Mouse (Mus musculus): Measurements from ENCODE around the gene Atf2.
"Not testable (repeated sequence)": the region's sequence is repeated elsewhere in the genome, so short reads cannot be mapped to it uniquely, and the experiment has no call there.

Atf2 gene

GRCm38 (mm10) chr2:73892464-73893296 is at the start of gene Atf2:
Gene Atf2, minus strand, starts transcription at chr2:73892639.
- in situ Hi-C loops (cut with MboI) = no loop called here

DNA sequence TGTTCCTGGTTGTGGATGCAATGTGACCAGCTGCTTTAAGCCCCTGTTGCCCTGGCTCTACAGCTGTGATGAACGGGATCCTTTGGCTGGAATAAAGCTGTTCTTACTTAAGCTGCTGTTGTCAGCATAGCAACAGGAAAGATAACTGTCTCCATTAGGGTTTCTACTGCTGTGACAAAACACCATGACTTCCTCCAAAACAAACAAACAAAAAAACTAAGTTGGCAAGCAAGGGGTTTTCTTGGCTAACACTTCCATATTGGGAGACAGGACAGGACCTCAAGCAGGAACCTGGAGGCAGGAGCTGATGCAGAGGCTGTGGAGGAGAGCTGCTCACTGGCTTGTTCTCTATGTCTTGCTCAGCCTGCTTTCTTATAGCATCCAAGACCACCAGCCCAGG is 48.8 kb upstream of the Atf2 start:
- in situ Hi-C loops (cut with MboI) = no loop called here

DNA sequence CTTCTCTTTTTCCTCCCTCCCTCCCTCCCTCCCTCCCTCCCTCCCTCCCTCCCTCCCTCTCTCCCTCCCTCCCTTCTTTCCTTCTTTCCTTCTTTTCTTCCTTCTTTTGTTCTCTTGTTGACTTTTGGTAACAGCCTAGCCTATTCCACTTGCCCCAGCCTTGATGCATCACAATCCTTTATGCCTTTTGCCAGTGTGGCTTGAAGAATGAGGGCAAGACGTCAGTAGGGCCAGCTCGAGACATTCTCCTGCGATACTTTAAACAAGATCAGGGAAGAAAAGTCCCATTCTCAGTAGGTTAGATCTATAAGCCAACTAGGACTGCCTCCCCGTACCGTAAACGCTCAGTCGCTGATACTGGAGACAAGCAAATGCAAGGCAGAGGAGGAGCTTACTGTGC is 48.0 kb upstream of the Atf2 start:
- in situ Hi-C loops (cut with MboI) = no loop called here

DNA sequence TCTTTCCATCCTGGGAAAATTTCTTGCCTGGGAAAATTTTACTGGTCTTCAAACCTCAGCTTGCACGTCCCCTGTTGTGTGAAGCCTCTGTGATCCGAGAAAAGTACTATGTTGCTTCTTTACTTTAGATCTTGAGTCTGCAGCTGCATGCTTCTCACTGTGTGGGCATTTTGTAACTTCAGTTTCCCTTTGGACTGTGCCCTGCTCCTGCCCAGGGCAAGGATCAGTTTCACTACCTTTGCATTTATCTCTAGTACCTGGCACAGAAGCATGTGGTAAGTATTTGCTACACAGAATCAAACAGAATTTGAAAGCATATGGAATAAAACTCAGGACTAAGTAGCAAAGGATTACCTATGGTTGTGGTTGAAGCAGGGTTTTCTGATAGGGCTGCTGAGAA is 46.5 kb upstream of the Atf2 start:
- in situ Hi-C loops (cut with MboI) = no loop called here

DNA sequence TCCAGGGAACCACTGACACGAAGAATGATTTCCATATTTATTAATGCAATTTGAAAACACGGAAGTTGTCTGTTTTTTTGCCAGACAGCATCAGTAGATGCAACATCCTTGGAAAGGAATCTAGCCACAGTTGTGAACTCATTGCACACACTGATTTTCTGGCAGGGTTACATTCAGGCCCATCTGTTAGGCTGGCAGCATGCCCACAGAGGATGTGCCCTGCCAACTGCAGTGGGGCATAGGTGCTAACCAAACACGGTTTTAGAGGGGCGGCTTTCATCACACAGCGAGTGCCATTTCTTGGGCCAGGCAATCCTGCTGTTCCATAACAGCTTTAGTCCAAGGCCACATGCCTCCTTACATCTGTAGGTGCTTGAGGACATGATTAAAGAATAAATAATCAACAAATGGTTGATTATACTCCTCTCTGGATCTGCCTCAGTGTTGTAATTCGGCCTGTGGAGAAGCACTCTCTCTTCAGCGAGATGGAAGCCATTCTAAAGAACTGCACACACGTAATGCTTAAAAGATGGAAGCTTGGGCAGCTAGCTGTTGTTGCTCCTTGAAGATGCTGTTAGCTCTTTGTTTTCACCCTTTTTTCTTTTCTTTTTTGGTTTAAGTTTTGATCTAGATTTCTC is 40.4 kb upstream of the Atf2 start:
- in situ Hi-C loops (cut with MboI) = no loop called here

GRCm38 (mm10) chr2:73927711-73928110 is 35.3 kb upstream of the Atf2 start:
- in situ Hi-C loops (cut with MboI) = no loop called here

DNA sequence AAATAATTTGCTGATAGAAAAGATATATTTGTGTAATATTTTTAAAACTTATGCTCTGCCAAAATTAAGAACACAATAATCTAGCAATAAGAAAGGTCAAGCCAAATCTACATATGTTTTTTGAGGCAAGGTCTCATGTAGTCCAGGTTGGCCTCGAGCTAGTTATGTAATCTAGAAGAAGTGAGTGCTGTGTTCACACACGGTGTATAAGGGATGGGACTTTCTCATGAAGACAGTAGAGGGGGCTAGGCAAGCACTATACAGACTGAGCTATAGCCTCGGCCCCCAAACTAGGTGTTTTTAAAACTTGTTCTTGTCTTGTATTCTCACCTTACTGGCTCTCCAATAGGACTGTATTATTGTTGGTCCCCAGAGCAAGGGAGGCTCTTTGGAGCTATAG is 33.1 kb upstream of the Atf2 start:
- in situ Hi-C loops (cut with MboI) = no loop called here

- in situ Hi-C loops (cut with MboI) = no loop called here
These were observed 32.6 kb upstream of the Atf2 start for GRCm38 (mm10) chr2:73925089-73925488.

GRCm38 (mm10) chr2:73919642-73920041 is 27.2 kb upstream of the Atf2 start:
- in situ Hi-C loops (cut with MboI) = no loop called here

DNA sequence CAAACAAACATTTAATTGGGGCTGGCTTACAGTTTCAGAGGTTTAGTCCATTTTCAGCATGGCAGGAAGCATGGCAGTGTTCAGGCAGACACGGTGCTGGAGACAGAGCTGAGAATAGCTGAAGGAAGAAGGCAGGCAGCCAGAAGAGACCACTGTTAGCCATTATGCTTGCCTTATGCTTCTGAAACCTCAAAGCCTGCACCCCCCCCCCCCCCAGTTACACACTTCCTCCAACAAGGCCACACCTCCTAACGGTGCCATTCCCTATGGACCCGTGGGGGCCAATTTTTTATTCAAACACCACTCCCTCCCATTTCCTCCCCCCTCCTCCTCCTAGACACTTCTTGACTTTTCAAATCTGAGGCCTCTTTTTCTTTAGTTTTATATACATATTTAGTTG is 19.8 kb upstream of the Atf2 start:
- in situ Hi-C loops (cut with MboI) = no loop called here

- in situ Hi-C loops (cut with MboI) = no loop called here
These were observed 18.8 kb upstream of the Atf2 start, which contains the start of gene Atp5g3 for GRCm38 (mm10) chr2:73911175-73911700. Gene Atp5g3, minus strand, starts transcription at chr2:73911326.

DNA sequence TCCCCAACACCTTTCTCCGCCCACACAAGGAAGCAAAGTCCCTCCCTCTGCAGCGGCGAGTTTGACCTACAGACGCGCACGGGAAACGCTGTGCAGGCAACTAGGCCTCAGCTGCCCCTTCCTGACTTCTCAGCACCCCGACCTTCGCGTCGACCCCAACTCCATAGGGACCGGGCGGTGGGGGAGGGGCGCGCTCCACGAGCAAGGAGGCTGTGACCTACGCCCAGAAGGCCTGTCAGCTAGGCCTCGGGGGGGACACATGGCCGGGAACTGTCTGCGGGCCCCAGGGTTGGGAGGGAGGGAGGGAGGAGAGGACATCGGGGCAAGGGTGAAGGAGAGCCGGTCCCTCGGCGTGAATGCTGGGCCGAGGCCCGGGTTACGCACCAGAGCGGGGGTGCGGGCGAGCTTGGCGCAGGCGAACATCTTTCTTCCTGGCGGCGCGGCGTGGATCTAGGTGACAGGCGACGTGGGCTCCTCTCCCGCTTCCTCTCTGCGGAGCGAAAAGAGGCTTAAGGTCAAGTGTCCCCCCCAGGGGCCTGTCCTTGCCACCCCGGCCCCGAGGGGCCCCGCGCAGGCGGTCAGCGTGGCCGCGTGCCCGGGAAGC is 18.2 kb upstream of the Atf2 start:
- in situ Hi-C loops (cut with MboI) = no loop called here

GRCm38 (mm10) chr2:73909116-73909515 is 16.7 kb upstream of the Atf2 start:
- in situ Hi-C loops (cut with MboI) = no loop called here

DNA sequence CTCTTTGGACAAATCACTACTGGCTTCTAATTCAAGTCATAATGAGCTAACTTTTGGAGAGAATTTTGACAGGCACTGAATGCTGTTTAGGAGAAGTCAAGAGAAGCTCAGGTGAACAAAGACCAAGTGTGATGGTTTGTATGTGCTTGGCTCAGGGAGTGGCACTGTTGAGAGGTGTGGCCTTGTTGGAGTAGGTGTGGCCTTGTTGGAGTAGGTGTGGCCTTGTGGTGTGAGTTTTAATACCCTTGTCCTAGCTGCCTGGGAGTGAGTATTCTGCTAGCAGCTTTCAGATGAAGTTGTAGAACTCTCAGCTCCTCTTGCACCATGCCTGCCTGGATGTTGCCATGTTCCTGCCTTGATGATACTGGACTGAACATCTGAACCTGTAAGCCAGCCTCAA is 12.2 kb upstream of the Atf2 start:
- in situ Hi-C loops (cut with MboI) = not testable (repeated sequence)

- in situ Hi-C loops (cut with MboI) = no loop called here
These were observed 11.1 kb upstream of the Atf2 start for GRCm38 (mm10) chr2:73903536-73903935.

DNA sequence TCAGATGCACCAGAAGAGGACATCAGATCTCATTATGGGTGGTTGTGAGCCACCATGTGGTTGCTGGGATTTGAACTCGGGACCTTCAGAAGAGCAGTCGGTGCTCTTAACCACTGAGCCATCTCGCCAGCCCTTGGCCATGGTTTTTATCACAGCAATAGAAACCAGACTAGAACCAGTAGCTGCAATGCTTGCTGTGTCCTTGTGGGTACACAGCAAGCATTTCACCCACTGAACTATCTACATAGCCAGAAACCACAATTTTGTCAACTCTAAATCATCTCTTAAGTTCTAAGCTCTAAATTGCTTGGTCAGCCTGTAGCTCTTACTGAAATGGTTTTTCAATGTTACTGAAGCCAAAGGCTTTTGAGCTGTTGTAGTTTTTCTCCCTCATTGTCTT is 9.9 kb upstream of the Atf2 start:
- in situ Hi-C loops (cut with MboI) = not testable (repeated sequence)

- in situ Hi-C loops (cut with MboI) = no loop called here
These were observed 8.7 kb upstream of the Atf2 start for GRCm38 (mm10) chr2:73901169-73901568.

- in situ Hi-C loops (cut with MboI) = no loop called here
These were observed 7.9 kb upstream of the Atf2 start for GRCm38 (mm10) chr2:73900364-73900763.

- in situ Hi-C loops (cut with MboI) = not testable (repeated sequence)
These were observed 4.5 kb upstream of the Atf2 start for GRCm38 (mm10) chr2:73896919-73897318.

GRCm38 (mm10) chr2:73893473-73894270 is 1.2 kb upstream of the Atf2 start:
- in situ Hi-C loops (cut with MboI) = no loop called here

GRCm38 (mm10) chr2:73891701-73892463 is 557 bp downstream of the Atf2 start:
- in situ Hi-C loops (cut with MboI) = no loop called here

All from mature B cell (primary cell).